Mouse (Mus musculus): ENCODE measurements around the gene Iars2.

The Iars2 gene

GRCm38 (mm10) chr1:185279288-185279687 lies 49.9 kb downstream of the Iars2 start:
- no peak for DNase-seq (ENCODE audit: low spot score in 2 of 2)

- DNase-seq (ENCODE audit: low spot score in 2 of 2), result no peak
Observed at GRCm38 (mm10) chr1:185277022-185277421, 52.2 kb downstream of the Iars2 start.

GRCm38 (mm10) chr1:185275976-185276375 lies 53.2 kb downstream of the Iars2 start:
- no peak for DNase-seq (ENCODE audit: low spot score in 2 of 2)

- no peak for DNase-seq (ENCODE audit: low spot score in 2 of 2)
Observed at GRCm38 (mm10) chr1:185274819-185275545, 54.2 kb downstream of the Iars2 start.

GRCm38 (mm10) chr1:185271373-185271772 lies 57.8 kb downstream of the Iars2 start:
- no peak for DNase-seq (ENCODE audit: low spot score in 2 of 2)

GRCm38 (mm10) chr1:185270403-185271097 lies 58.6 kb downstream of the Iars2 start:
- DNase-seq (ENCODE audit: low spot score in 2 of 2), result no peak

- no peak for DNase-seq (ENCODE audit: low spot score in 2 of 2)
Observed at GRCm38 (mm10) chr1:185268675-185269074, 60.5 kb downstream of the Iars2 start.

- peak in 1 of 2 experiments; percentile 40 for DNase-seq (ENCODE audit: low spot score in 2 of 2)
Observed at GRCm38 (mm10) chr1:185262565-185262964, 66.6 kb downstream of the Iars2 start.

- no peak for DNase-seq (ENCODE audit: low spot score in 2 of 2)
Observed at GRCm38 (mm10) chr1:185256753-185257152, 72.4 kb downstream of the Iars2 start.

GRCm38 (mm10) chr1:185255336-185255735 lies 73.9 kb downstream of the Iars2 start:
- DNase-seq (ENCODE audit: low spot score in 2 of 2), result no peak

GRCm38 (mm10) chr1:185253140-185253892 lies 75.9 kb downstream of the Iars2 start:
- peak in 1 of 2 experiments; percentile 40 for DNase-seq (ENCODE audit: low spot score in 2 of 2)

GRCm38 (mm10) chr1:185252351-185252750 lies 76.8 kb downstream of the Iars2 start:
- no peak for DNase-seq (ENCODE audit: low spot score in 2 of 2)

- DNase-seq (ENCODE audit: low spot score in 2 of 2), result no peak
Observed at GRCm38 (mm10) chr1:185248728-185249127, 80.5 kb downstream of the Iars2 start.

- DNase-seq (ENCODE audit: low spot score in 2 of 2), result no peak
Observed at GRCm38 (mm10) chr1:185247429-185248085, 81.6 kb downstream of the Iars2 start.

GRCm38 (mm10) chr1:185245456-185245855 lies 83.7 kb downstream of the Iars2 start:
- no peak for DNase-seq (ENCODE audit: low spot score in 2 of 2)

- DNase-seq (ENCODE audit: low spot score in 2 of 2), result no peak
Observed at GRCm38 (mm10) chr1:185243013-185243412, 86.2 kb downstream of the Iars2 start.

GRCm38 (mm10) chr1:185236530-185236929 lies 92.7 kb downstream of the Iars2 start:
- DNase-seq (ENCODE audit: low spot score in 2 of 2), result no peak

- DNase-seq (ENCODE audit: low spot score in 2 of 2), result no peak
Observed at GRCm38 (mm10) chr1:185235837-185236236, 93.4 kb downstream of the Iars2 start.
